Mouse (Mus musculus): ENCODE measurements at regions not wholly inside any gene's neighbourhood (a gene's known extent, or its start where the extent isn't known, plus 50 kb on each side); places are given as distances from the start of the nearest gene placed in this dataset.

DNA sequence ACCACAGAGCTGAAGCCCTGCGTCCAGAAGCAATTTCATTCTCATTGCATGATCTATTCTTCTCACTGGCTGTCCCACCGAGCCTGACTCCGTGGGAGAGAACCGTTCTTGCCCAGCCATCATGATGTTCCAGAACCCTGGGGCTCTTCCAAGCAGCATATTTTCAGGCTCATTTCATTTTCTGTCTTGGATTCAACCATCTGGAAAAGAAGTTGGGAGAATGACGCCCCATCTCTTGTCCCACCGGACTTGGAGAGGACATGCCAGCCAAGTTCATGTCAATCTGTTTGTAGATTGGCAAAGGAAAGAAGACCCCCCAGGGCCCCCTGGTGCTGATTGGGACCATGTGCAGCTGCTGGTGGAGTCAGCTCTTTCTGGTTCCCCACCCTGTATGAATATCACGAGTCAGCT is 1400.5 kb upstream of the Lrrc6 start:
- peak; percentile 26 to 32 for DNase-seq

DNA sequence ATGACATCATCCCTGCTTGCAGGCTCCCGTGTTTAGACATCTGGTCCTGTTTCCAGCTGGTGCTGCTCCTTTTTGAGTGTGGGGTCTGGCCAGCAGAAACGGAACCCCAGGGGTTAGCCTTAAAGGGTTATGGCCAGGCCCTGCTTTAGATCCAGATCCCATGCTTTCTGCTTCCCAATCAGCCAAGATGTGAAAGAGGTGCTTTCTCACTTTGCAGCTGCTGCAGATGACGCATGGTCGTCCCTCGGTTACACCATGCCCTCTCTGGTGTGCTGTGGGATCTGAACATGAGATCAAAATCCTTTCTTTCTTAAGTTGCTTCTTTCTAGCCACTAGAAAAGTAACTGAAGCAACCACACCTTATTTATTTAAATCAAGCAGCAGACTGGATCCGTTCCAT is 1399.1 kb upstream of the Lrrc6 start:
- DNase-seq = no peak

GRCm38 (mm10) chr15:67898959-67899403 is 1398.3 kb upstream of the Lrrc6 start:
- DNase-seq = peak; percentile 64 to 67

- no peak for DNase-seq
These were observed 1391.4 kb upstream of the Lrrc6 start for GRCm38 (mm10) chr15:67892066-67892465.

DNA sequence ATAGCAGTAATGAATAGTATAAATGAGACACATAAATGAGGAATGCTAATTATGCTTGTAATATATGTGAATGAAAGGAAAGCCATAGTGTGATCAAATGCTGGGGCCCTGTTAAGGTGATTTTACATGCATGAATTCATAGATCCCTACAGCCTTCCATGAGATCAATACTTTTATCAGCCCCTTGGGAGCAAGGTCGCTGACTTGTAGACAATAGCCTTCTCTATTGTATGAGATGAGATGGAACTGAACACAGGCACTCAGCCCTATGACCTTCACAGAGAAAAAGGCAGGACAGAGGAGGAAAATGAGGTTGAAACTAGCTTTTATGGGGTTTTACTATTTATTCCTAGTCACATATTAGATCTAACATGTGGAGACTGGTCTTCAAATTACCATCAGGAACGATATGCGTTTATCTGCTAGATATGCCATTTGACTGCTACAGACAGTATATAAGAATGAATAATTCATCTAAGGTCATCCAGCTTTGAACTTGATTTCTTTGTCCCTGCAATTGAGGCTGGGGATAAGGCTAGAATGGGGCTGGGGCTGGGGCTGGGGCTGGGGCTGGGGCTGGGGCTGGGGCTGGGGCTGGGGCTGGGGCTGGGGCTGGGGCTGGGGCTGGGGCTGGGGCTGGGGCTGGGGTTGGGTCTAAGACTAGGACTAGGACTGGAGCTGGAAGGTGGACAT is 1390.0 kb upstream of the Lrrc6 start:
- no peak for DNase-seq

DNA sequence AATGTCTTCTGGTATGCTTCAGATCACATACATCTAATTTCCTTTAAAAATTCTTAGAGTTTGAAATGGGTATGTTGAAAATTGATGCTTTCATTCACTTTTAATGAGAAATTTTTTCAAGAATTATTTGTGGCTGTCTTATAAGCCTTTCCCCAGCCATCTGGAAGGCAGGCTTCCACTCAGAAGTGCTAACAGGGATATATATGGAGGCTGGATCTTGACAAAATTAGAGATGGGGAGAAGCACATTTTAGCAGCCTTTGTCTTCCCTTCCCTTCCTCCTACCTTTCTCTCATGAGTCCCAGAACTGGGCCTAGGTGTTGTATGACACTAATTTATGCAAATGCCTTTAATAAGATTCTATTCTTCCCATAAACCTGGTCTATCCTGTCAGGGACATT is 1387.8 kb upstream of the Lrrc6 start:
- no peak for DNase-seq

DNA sequence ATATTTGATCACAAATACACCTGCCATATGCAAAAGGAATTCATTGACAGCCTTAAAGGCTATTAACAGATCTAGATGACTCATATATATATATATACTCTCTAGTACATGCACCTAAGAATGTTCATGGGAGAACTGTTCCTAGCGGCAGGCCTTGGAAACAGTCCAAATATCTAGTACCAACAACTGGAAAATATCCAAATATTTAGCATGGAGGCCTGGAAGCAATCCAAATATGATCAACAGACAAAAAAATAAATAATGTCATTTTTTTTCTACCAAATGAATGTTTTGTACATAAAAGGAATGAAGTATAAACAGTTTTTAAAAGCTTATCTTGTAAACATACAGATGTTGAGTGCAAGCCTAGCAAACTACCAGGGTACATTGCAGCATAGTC is 1354.6 kb upstream of the Lrrc6 start:
- no peak for DNase-seq

GRCm38 (mm10) chr15:67850118-67850517 is 1349.4 kb upstream of the Lrrc6 start:
- no peak for DNase-seq

DNA sequence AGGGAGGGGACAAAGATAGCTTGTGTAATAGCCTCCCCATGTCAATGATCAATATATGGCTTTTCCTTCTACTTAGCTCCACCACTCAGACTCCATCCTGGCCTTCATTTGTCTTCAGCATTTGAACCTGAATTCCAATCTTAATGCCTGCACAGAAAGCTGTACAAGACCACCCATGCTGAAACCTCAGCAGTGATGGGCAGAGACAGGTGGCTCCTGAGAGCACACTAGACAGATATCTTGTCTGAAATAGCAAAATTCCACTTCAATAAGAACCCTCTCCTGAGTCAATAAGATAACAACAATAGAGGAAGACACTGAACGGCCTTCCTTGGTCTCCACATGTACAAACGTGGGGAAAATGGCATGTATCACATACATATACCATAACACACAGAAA is 1345.0 kb upstream of the Lrrc6 start:
- DNase-seq = no peak

DNA sequence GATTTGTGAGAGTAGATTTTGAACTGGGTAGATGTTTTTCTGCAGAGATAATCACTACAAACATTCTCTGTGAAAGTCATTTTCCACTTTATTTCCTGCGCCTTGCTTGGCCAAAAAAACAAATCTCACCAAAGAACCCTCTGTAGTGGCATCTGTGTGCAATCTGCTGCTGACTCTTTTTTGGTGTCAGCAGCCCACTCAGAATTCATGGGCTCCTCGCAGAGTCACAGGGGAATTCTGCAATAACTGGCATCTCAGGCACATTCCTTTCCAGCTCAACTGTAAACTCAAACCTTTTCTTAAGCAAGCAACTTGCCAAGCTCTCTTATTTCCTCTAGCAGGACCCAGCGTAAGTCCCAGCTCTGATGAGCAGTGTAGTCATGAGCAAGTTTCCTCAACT is 1340.0 kb upstream of the Lrrc6 start:
- peak; percentile 69 to 72 for DNase-seq

DNA sequence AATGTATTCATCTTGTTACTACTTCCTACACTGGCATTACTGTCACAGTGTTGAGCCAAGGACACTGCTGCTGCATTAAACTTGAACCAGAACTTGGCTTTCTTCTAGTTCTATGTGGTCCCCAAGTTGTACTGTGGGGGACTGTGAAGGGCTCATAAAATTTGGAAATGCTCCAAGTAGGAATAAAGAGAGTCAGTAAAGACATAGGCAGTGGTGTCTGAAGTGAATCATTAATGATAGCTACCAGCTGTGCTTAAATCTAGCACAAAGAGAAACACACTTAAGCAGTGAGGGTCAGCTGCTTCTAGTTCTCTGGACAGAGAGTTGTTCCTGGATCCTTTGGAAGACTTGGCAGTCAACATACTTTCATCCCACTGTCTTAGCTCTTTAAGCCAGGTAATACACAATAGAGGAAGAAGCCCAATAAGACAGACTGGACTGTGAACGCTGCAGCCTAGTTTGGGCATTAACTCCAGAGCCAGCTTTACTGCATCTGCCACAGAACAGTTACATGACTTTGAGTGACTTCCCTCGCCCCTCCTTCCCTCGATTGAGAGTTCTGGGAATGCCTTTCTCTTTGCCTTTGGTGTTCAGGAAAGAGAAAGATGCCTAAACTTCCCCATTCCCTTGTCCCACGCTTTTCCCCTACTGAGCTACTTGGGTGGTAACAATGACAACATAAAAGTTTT is 1325.2 kb upstream of the Lrrc6 start:
- DNase-seq = no peak

DNA sequence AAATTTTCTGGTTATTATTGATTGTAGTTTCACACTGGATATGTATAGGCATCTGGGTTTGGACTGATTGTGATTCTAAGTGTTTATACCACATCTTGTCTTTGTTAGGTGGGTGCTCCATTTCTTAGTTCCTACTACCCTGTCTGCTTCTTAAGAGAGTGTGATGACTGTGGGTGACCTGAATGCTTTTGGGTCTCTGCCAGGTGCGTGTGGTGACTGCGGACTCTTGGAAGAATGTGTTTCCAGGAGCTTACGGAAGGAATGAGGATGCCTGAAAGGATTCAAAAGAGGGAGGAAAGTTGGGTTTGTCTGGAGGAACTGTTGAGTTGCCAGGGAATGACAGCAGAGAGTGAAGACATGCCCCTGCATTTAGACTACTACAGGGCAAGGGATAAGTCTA is 1322.5 kb upstream of the Lrrc6 start:
- DNase-seq = no peak

DNA sequence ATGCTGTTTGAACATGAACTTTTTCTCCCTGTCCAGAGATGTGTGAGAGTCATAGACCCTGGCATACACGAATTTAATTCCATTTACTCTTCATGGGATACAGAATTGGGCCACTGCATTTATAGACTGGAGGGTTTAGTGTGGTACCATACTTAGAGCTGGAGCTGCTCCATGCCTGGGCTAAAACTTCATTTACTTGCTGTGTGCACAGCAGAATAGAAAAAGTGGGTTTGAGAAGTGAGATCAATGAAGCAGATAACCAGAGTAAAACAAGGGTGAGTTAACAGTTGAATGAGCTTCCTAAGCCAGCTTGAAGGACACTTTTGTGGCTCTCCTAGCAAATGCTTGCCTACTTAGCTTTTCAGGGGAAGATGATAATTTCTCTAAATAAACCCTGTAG is 1299.2 kb upstream of the Lrrc6 start:
- no peak for DNase-seq

DNA sequence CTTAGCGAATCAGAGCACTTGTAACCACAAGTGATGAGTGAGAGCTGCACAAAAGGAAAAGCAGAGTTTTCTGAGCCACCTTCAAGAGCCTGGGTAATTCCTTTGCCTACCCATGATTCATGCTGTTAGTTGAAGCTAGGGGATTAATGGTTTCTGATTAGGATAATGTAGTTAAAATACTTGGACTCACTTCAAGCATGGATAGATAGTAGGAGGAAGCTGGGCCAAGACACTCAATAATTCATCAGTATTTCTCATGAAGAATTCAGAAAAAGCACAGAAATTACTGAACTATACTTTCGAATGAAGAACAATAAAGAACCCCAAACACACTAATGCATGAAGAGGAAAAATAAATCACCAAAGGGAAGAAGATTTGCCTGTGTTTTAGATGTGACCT is 1294.9 kb upstream of the Lrrc6 start:
- DNase-seq = no peak

DNA sequence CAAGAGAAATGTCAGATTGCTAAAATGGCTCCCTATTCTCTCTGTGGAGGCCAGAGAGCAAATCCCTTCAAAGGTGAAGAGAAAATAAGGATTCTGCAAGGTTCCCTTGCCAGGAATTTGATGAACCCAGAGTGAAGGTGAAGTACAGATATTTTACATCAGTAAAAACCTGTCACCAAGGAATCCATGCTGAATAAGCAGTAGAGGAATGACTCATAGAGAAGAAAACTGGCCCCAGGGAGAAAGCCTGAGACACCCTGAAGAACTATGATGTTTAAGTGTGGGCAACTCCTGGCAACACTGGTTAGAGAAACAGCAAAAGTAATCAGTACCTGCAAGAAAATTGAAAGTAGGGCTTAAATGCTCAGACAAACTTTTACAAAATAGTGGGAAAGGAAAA is 1292.1 kb upstream of the Lrrc6 start:
- no peak for DNase-seq

DNA sequence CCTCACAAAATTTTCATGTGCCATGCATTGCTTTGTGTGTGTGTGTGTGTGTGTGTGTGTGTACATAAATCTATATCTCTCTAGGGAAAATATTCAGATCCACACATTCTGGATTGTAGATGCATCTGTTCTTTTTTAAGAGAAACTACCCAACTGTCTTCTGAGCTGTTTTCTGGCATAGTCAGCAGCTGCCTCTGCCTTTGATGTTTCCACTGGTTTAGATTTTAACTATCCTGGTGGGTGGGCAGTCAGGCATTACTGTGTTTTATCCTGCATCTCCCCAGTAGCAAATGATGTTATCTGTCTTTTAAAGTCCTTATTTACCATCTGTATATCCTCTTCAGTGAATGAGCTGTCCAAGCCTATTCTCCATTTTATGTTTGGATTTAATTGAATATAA is 1287.9 kb upstream of the Lrrc6 start:
- DNase-seq = no peak

- DNase-seq = no peak
These were observed 1284.9 kb upstream of the Lrrc6 start for GRCm38 (mm10) chr15:67785583-67785982.

GRCm38 (mm10) chr15:67783754-67784153 is 1283.0 kb upstream of the Lrrc6 start:
- DNase-seq = no peak

- DNase-seq = no peak
These were observed 1281.8 kb upstream of the Lrrc6 start for GRCm38 (mm10) chr15:67782505-67782904.

- DNase-seq = no peak
These were observed 1280.1 kb upstream of the Lrrc6 start for GRCm38 (mm10) chr15:67780856-67781255.

DNA sequence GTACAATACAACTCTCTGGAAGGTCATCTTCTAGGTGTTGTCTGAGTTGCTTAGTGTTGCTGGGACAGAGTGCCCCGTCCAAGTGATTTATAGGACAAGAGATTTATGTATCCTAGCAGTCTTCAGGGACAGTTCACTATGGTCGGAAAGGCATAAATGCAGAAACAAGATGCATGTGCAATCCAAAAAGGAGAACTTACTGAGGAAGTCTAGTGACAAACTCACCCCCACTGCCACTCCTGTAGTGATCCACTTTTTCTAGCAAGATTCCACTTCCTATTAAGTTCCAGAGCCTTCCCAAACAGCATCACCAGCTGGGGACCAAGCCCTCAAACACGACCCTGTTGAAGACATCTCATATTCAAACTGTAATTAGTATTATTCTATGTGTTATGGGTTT is 1266.9 kb upstream of the Lrrc6 start:
- DNase-seq = no peak

DNA sequence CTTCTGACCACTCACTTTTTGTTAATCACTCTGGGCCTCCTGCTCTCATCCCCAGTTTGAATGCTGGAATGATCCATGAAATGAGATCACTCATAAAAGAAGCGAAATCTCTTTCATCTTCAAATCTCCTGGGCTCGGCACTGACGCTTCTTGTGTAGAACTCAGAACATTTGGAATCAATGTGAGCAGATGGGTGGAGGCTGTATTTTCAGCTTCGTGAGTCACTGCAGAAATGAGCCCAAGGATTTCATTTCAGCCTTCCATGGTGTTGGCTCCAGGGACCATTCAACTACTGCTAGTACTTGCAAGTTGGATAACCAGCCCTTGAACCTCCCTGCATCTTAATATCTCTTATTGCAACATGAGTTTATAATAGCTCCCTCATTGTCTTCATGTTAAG is 1258.5 kb upstream of the Lrrc6 start:
- DNase-seq = peak; percentile 4 to 5

- DNase-seq = no peak
These were observed 1249.9 kb upstream of the Lrrc6 start for GRCm38 (mm10) chr15:67750582-67750981.

- no peak for DNase-seq
These were observed 1242.6 kb upstream of the Lrrc6 start for GRCm38 (mm10) chr15:67743332-67743731.
